Mouse (Mus musculus): ENCODE results near the gene Zfp691. TPM values are rescaled to one million over a fixed set of nuclear protein-coding genes. Genes with fewer than 3 reads are reported as not detected.

Zfp691 gene
- polyA plus RNA-seq, 1 experiment: 19.1 TPM

GRCm38 (mm10) chr4:119125577-119126270, 48.3 kb downstream of the Zfp691 start:
- peak overlapping the region; percentile 41; the same call in 1 of the 2 replicates for H3K27ac ChIP-seq (ENCODE audit: control insufficient read depth, insufficient read depth, low read length)
- WGBS: 84% methylated on average over 9 of the region's 9 CpGs
- peaks cover 31% of the 10 kb centered on the region for H3K4me1 ChIP-seq (replicated peaks; ENCODE audit: control insufficient read depth, insufficient read depth, low read length)
- H3K36me3 ChIP-seq (ENCODE audit: control insufficient read depth, insufficient read depth, low read length): no peaks in the 10 kb centered on the region
- TF ChIP-seq POLR2A (IDR thresholded peaks at IDR 0.05; ENCODE audit: control insufficient read depth, extremely low read depth, insufficient read depth, low read length, poor library complexity) (no peak), CTCF (IDR thresholded peaks at IDR 0.05; ENCODE audit: borderline replicate concordance, control insufficient read depth, extremely low read depth, insufficient read depth, low read length, poor library complexity) (no peak)
- H3K27me3 ChIP-seq (ENCODE audit: control insufficient read depth, insufficient read depth, low read length): no peaks in the 10 kb centered on the region
- H3K4me3 ChIP-seq (ENCODE audit: control insufficient read depth, insufficient read depth, low read length): no peak overlapping the region
- no peak for DNase-seq

- H3K36me3 ChIP-seq (ENCODE audit: control insufficient read depth, insufficient read depth, low read length): no peaks in the 10 kb centered on the region
- 87% methylated on average over 2 of the region's 2 CpGs for WGBS
- no peak overlapping the region for H3K27ac ChIP-seq (ENCODE audit: control insufficient read depth, insufficient read depth, low read length)
These were observed 49.2 kb downstream of the Zfp691 start for GRCm38 (mm10) chr4:119124771-119125273.

GRCm38 (mm10) chr4:119121249-119121648, 52.7 kb downstream of the Zfp691 start:
- Histone ChIP-seq H3K4me1 (replicated peaks; ENCODE audit: control insufficient read depth, insufficient read depth, low read length) (peaks cover 15% of the 10 kb centered on the region), H3K4me3 (ENCODE audit: control insufficient read depth, insufficient read depth, low read length) (no peak overlapping the region), H3K27me3 (ENCODE audit: control insufficient read depth, insufficient read depth, low read length) (no peaks in the 10 kb centered on the region), H3K27ac (ENCODE audit: control insufficient read depth, insufficient read depth, low read length) (no peak overlapping the region), H3K36me3 (ENCODE audit: control insufficient read depth, insufficient read depth, low read length) (no peaks in the 10 kb centered on the region)
- WGBS: 95% methylated on average over 4 of the region's 4 CpGs
- TF ChIP-seq POLR2A (IDR thresholded peaks at IDR 0.05; ENCODE audit: control insufficient read depth, extremely low read depth, insufficient read depth, low read length, poor library complexity) (no peak), CTCF (IDR thresholded peaks at IDR 0.05; ENCODE audit: borderline replicate concordance, control insufficient read depth, extremely low read depth, insufficient read depth, low read length, poor library complexity) (no peak)
- no peak for DNase-seq

More at GRCm38 (mm10) chr4:119124771-119125273, 49.2 kb downstream of the Zfp691 start:
- no peak for DNase-seq
- Histone ChIP-seq H3K4me3 (ENCODE audit: control insufficient read depth, insufficient read depth, low read length) (no peak overlapping the region), H3K4me1 (replicated peaks; ENCODE audit: control insufficient read depth, insufficient read depth, low read length) (peaks cover 31% of the 10 kb centered on the region), H3K27me3 (ENCODE audit: control insufficient read depth, insufficient read depth, low read length) (no peaks in the 10 kb centered on the region)
- TF ChIP-seq POLR2A (IDR thresholded peaks at IDR 0.05; ENCODE audit: control insufficient read depth, extremely low read depth, insufficient read depth, low read length, poor library complexity) (no peak), CTCF (IDR thresholded peaks at IDR 0.05; ENCODE audit: borderline replicate concordance, control insufficient read depth, extremely low read depth, insufficient read depth, low read length, poor library complexity) (no peak)

GRCm38 (mm10) chr4:119120095-119120494, 53.9 kb downstream of the Zfp691 start:
- Histone ChIP-seq H3K27me3 (ENCODE audit: control insufficient read depth, insufficient read depth, low read length) (no peaks in the 10 kb centered on the region), H3K27ac (ENCODE audit: control insufficient read depth, insufficient read depth, low read length) (no peak overlapping the region), H3K36me3 (ENCODE audit: control insufficient read depth, insufficient read depth, low read length) (no peaks in the 10 kb centered on the region), H3K4me1 (replicated peaks; ENCODE audit: control insufficient read depth, insufficient read depth, low read length) (peaks cover 4% of the 10 kb centered on the region), H3K4me3 (ENCODE audit: control insufficient read depth, insufficient read depth, low read length) (no peak overlapping the region)
- DNase-seq: no peak
- WGBS: 95% methylated on average over 6 of the region's 6 CpGs
- no peak for TF ChIP-seq CTCF (IDR thresholded peaks at IDR 0.05; ENCODE audit: borderline replicate concordance, control insufficient read depth, extremely low read depth, insufficient read depth, low read length, poor library complexity)
- no peak for TF ChIP-seq POLR2A (IDR thresholded peaks at IDR 0.05; ENCODE audit: control insufficient read depth, extremely low read depth, insufficient read depth, low read length, poor library complexity)

Other genes starting within 250 kb of the Zfp691 start
- gene Olfr1328, start 235.6 kb downstream of the Zfp691 start, polyA plus RNA-seq (2012; rRNA removed): not detected in 2 replicates
- 0.10 and 0.18 TPM in 2 replicates for gene Lao1, start 212.6 kb downstream of the Zfp691 start, polyA plus RNA-seq (2012; rRNA removed)
- gene Slc2a1, start 65.5 kb downstream of the Zfp691 start, polyA plus RNA-seq (2012; rRNA removed): 42.2 and 42.5 TPM in 2 replicates
- 0.61 and 0.96 TPM in 2 replicates for gene Ermap, start 15.8 kb upstream of the Zfp691 start, polyA plus RNA-seq (2012; rRNA removed)
- gene Svbp, start 21.1 kb upstream of the Zfp691 start, polyA plus RNA-seq (2012; rRNA removed): 41.9 and 59.8 TPM in 2 replicates
- gene Tmem269, start 44.0 kb upstream of the Zfp691 start, polyA plus RNA-seq (2012; rRNA removed): not detected in 2 replicates
- gene AU022252, start 58.5 kb upstream of the Zfp691 start, polyA plus RNA-seq (2012; rRNA removed): 9.6 and 9.8 TPM in 2 replicates
- gene P3h1, start 58.7 kb upstream of the Zfp691 start, polyA plus RNA-seq (2012; rRNA removed): 8.8 and 9.9 TPM in 2 replicates
- gene Cldn19, start 81.2 kb upstream of the Zfp691 start, polyA plus RNA-seq (2012; rRNA removed): 0.18 and 0.50 TPM in 2 replicates
- 156 and 199 TPM in 2 replicates for gene Ybx1, start 120.4 kb upstream of the Zfp691 start, polyA plus RNA-seq (2012; rRNA removed)
- gene Ppih, start 146.4 kb upstream of the Zfp691 start, polyA plus RNA-seq (2012; rRNA removed): 21.2 and 26.6 TPM in 2 replicates
- 3.4 and 3.7 TPM in 2 replicates for gene Ccdc30, start 241.3 kb upstream of the Zfp691 start, polyA plus RNA-seq (2012; rRNA removed)
- gene Ppcs, start 248.2 kb upstream of the Zfp691 start, polyA plus RNA-seq (2012; rRNA removed): 20.1 and 21.8 TPM in 2 replicates
- 0.35 and 0.55 TPM in 2 replicates for gene Zmynd12, start 248.6 kb upstream of the Zfp691 start, polyA plus RNA-seq (2012; rRNA removed)

Data from thymus, adult 2 months (tissue).